Mouse (Mus musculus): ENCODE data around the gene Thap8.
"Not testable (repeated sequence)": the region's sequence is repeated elsewhere in the genome, so short reads cannot be mapped to it uniquely, and the experiment has no call there.

Thap8 gene

DNA sequence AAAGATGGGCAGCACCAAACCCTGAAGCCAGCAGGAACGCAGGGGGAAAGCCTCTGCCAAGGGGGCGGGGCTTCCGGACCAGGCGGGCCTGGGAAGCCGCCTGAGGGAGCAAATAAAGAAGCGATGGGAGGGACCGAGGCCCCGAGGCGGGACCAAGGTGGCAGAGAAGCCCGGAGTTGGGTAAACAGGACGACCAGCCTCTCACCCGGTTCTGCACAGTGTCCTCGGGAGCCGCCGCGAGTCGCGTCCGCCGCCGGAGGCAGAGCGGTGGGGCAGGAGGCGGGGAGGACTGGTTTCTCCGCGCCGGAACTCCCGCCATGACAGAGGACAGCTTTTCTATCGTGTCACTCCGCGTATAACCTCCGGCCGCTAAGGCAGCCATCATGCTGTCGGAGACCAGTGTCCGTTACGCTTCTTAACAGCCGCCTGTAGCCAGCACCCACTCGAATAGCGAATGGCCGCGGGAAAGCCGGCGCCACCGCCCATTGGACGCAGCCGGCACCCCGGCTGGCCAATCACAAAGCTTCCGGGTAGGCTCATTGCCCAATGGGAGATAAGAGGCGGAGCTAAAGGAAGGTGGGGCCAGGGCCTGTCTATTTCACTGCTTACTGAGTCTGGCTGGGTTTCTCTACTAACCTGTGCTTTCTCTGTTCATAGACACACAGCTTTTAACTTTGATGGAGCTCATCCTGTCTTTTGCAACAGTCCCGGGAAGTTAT is at the start of gene Thap8, which contains the start of gene Wdr62:
TSS of gene Thap8 (plus strand) at position 144 of the 719 bp plus-strand sequence.
TSS of gene Wdr62 (minus strand) at position 469 of the 719 bp plus-strand sequence.
- DNase-seq = peak; percentile 96

DNA sequence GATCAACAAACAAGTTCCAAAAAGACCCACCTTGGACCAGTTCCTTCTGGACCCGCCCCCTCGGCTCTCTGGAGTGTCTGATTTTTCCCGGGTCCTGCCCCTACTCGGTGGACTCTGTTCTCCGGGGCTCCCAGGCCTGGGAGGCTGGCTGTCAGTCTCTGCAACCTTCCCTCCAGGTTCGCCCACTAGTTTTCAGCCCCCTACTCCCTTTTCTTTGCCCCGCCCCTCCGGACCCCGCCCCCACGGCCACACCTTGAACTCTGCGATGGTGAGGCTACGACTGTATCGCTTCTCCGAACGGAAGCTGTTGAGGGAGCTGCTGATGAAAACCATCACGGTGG is 48.6 kb upstream of the Thap8 start:
- no peak for DNase-seq

DNA sequence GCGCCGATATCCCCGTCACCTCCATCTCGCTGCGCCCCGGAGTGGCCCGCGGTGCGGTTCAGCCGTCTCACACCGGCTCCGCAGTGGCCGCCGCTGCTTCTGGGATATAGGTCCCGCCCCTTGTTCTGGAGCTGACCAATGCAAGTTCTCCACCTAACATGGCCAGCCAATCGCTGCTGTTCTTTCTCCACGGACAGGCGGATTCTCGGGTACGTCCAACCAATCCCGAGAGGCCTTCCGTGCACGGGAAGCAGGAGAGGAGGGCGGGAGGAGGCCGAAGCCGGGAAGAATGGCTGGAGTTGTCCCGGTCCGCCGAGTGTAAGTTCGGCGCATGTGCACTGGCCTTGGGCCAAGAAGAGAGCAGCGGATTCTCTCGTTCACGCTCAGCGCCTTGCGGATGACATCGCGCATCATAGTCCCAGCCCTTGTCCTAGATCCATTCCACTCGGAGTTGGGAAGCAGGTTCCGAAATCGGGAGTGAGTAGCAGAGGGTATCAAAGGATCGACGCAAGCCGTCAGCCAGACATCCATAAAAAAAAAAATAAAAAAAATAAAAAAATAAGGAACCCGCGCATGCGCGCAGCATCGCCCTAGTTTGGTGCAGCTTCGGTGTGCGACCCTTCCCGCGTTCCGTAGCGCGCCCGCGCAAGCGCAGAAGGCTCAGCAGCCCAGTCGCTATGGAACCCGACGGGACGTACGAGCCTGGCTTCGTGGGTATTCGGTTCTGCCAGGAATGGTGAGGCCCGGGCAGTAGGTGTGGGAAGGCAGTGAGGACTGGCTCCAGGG is 48.0 kb upstream of the Thap8 start, which contains the start of the genes Polr2i and Tbcb:
TSS of gene Polr2i (plus strand) at position 280 of the 786 bp plus-strand sequence.
TSS of gene Tbcb (minus strand) at position 604 of the 786 bp plus-strand sequence.
- peak; percentile 98 for DNase-seq

DNA sequence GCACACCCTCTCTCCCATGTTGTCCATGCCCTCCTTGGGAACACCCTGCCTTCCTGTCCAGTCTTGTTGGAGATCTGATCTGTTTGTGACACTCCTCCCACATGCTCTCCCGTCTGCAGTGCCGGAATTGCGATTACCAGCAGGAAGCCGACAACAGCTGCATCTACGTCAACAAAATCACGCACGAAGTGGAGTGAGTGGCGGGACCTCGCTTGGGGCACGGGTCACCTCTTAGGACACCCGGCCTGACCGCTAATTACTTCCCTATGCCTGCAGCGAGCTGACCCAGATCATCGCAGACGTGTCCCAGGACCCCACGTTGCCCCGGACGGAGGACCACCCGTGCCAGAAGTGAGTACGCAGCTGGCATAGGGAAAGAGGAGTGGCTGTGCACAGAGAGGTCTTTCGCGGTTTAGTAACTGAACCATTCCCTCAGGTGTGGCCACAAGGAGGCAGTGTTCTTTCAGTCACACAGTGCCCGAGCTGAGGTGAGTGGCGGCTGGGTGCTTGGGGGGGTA is 47.2 kb upstream of the Thap8 start:
- peak; percentile 83 for DNase-seq

DNA sequence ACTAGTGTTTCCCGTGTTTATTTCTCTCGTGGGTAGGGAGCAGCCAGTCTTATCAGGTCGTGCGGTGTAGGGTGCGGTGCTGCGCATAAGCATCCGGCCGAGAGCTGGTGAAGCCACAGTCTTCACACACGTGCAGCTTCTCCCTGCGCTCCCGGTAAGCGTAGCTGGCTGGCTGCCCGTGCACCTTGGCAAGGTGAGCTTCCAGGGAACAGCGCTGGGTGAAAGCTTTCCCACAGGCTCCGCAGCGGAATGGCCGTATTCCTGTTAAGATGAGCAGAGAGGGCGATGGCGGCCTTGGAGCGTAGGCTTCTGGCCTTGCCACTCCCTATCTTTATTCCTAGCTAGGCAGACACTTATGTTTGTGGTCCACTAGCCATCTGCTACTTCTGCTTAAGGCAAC is 46.5 kb upstream of the Thap8 start:
- no peak for DNase-seq

DNA sequence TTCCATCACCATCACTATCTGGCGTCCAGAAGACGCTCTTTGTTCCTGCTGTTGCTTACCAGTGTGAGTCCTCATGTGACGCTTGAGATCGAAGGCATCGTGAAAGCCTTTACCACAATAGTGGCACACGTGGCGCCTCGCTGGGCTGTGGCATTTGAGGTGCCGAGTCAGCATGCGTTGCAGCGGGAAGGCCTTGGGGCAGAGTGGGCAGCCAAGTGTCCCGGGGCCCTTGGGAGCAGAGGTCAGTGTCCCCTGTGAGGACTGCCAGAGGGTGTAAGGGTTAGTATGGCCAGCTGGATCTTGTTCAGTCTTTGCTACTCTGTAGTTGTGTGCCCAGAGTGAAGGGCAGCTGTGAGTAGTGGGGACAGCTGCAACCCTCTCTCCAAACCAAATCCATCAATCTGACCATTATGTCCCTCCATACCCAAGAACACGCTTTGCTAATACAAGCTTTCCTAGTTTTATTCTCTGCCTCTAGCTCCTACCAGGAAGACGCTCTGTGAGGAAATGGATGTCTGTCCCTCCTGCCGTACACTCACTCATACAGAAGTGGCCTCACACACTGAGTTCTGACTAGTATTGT is 45.5 kb upstream of the Thap8 start:
- DNase-seq = peak; percentile 29

DNA sequence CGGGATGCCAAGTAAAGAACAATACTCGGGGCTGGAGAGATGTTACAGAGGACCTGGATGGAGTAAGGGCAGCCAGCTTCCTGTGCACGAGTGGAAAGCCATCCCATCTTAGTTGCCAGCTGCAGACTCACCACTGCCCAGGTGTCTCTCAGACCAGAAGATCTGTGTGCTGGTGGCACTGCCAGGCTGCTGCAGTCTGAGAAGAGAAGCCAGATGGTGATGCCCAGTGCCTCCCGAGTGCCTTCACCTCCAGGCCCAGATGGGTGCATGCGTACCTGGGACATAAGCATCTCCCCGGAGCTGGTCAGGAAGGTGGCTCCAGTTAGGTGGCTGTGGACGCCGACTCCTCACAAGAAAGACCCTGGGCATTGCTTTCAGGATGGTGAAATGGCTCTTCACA is 44.8 kb upstream of the Thap8 start:
- DNase-seq = no peak

DNA sequence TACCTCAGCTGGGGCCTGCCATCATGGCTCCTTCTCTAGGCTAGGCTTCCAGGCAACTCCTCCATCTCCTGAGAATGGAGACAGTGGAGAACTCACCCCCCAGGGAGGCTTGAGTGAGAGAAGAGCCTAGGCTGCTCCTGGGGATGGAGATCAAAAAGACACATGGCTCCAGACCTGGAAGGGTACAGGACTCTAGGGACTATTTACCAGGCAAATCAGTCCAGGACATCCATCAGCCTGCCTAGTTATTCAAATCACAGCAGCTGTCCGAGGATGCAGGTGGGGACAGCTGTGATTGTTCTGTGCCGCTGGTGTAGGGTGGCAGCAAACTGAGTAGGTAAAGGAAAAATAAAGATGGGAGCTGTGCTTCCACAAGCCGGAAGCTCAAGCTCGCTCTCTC is 44.3 kb upstream of the Thap8 start, which contains the start of gene Ovol3:
TSS of gene Ovol3 (minus strand) at position 101 of the 400 bp plus-strand sequence.
- DNase-seq = no peak

DNA sequence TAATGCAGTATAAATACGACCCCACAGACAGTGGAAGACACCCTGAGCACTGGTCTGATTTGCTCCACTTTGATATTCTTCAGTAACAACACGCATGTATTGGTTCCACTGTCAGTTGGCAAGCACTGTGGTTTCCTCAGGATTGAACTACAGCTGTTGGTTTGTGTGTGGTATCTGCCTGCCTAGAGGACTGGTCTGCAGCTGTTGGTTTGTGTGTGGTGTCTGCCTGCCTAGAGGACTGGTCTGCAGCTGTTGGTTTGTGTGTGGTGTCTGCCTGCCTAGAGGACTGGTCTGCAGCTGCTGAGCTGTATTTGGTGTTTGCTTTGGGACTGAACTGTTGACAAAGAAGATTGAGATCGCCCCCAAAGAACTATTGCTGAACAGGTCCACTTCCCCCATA is 42.5 kb upstream of the Thap8 start:
- not testable (repeated sequence) for DNase-seq

DNA sequence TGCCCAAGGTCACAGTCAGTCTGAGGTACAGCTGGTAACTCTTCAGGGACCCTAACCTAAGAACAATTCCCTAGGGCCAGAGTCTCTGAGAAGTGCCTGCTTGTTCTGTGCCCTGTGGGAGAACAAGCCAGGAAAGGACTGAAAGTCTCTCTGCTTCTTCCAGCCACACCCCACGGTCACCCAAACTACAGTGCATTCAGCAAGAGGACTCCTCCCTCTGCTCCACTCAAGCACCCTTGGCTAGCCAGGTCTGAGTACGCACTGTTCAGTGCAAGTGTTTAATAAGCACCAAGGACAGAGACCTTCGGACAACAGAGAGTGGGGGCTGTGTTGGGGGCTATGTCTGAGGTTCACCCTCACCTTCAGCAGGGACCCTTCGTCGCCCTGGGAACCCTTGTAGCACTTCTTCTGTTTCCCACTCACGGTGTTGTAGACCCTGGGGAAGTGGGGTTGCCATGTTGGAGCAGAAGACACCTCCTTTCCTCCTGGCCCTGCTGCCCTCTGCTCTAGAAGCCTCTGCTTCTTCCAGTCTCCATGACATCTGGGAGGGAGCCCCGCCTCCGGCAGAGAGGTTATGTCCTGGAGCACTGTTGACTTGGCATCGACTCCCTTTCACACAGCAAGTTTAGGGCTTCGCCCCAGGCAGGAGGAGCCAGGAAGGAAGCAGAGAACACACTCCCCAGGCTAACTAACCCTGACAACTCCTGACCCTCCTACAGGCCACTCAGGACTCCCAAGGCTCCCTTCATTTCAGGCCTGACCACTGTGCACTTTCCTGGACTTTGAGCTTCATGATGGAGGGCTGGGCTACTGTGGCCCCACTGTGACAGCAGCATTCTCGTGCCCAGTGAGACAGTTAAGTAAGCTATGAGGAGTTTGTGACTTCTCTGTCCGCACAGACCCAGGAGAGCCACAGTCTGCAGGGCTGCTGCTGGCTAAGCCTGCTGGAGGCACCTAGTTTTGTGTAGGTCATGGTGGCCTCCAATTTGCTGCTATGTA is 27.6 kb upstream of the Thap8 start:
- DNase-seq = peak; percentile 77

DNA sequence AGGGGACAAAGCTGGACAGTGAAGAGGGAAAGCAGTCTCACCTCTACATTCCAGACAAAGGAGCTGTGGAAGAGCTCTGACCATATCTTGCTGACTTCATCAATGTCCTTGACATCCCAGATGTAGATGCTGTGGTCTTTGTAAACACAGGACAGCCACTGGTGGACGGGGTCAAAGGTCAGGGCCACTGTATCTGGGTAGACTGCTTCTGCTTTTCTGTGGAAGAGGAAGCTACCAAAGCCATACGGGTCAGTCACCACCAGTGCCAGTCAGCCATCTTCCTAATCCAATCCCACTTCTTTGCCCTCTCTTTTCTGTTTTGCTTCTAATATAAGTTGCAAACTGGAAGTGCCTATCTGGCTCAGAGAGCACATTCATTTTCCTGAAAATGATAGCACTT is 14.9 kb upstream of the Thap8 start:
- peak; percentile 30 for DNase-seq

DNA sequence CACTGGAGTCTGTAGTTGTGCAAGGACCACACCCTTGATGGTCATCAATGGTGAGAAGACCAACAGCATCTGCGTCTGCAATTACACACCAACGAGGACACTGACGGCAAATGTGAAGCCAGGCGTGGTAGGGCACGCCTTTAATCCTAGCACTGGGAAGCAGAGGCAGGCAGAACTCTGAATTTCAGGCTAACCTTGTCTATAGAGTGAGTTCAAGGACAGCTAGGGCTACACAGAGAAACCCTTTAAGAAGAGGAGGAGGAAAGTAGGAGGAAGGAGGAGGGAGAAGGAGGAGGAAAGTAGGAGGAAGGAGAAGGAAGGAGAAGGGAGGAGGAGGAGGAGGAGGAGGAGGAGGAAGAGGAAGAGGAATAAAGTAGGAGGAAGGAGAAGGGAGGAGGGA is 14.4 kb upstream of the Thap8 start:
- DNase-seq = no peak

DNA sequence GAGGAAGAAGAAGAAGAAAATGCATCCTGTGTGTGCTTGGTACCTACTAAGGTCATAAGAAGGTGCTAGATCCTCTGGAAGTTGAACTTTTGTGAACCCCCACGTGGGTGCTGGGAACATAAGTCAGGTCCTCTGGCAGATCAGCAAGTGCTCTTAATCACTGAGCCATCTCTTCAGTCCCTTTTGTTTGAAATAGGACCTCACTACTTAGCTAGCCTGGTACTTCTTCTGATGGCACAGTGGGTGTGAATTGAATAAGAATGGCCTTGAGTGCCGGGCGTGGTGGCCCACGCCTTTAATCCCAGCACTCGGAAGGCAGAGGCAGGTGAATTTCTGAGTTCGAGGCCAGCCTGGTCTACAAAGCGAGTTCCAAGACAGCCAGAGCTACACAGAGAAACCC is 14.0 kb upstream of the Thap8 start:
- DNase-seq = no peak

DNA sequence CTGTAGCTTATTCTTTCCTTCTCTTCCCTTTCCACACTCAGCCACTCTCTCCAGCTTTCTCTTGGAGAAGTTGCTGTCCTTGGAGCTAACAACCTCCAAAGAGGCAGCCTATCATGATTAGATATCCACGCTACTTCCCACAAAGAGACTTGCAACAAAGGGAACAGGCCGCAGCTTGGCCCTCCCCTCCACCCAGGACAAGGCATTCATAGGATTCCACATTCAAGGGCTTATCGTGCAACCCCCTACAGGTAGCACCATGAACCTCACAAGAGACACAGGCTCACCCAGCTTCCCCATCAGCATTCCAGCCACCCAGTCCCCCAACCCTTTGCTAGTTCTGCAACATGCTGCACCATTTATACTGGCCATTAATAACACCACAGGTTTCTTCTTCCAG is 13.1 kb upstream of the Thap8 start:
- DNase-seq = no peak

DNA sequence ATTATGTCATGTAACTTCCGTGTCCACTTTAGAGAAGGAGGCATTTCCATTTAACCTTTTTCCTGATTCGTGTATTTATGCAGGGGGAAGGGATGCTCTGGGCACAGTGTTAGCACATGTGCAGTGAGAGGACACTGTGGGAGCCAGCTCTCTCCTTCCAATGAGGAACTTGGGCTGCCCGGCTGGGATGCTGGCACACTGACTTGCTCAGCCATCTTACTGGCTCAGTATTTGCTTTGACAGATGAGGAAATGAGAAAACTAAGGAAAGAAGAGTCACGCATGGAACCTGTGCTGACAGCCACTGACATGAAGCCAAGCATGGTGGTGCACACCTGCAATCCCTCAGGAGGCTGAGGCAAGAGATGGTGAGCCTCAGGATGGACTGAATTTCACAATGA is 10.3 kb upstream of the Thap8 start:
- no peak for DNase-seq

DNA sequence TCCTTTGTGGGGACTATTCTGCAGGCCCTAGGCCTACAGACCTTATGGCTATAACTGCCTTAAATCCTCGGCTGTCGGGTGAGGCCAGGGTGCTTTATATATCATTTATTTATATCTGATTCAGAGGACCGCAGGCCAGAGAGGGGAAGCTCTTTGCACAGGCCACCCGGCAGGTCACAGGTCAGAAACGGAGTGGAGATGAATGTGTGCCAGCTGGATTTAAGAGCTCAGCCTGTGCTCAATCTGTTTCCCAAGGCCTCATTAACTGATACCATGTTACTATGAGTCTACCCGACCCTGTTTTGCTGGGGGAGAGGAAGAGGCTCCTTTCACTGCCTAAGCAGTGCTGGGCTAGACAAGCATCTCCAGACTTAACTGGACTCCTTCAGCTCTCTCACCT is 5.5 kb upstream of the Thap8 start:
- peak; percentile 40 for DNase-seq

DNA sequence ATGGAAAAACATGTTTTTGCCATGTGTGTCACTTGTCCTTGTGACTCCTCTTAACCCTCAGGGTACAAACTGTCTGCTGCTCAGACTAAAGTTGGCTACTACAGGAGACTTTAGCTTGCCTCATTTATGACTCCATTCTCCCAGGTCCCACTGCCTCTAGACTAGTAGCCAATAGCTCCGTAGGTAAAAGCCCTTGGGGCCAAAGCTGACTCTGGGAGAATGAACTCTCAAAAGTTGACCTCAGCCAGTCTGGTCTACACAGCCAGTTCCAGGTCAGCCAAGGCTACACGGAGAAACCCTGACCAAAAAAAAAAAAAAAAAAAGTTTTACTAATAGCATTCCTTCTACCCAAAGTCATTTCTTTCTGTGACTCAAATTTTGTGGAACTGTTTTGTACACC is 983 bp upstream of the Thap8 start:
- no peak for DNase-seq

DNA sequence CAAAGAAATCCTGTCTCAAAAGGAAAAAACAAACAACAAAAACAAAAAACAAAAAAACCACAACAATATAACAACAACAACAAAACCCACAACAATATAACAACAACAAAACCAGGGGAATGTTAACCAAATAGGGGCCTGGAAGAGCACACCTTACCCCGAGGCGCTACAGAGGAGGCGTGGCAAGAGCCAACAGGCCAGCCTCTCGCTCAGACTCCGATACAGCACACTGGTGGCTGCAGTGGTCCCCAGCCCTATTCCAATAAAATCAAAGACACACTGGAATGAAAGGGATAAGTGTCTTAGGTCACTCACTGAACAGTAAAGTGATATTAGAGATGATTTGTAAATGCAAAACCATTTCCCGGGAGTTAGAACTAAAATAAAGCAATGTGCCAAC is 358 bp upstream of the Thap8 start:
- DNase-seq = no peak

DNA sequence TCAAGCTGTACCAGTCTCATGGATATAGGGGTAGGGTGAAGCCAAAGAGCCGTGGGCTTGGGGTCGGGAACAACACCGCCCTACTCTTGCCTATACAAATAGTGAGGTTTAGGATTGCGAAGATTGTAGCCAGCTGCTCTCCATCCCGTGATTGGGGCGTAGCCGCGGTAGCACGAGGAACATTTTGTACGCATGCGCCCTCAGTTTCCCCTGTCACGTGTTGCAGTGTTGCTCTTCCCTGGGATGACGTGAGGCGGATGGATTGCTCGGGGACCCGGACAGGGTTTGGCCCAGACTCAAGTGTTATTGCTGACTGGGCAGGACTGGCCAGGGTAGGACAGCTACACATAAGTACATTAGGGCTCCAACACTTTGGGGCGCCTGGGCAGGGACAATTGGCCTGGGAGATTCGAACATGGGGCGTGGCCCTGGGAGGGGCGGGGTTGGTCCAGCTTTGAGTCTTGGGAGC is 810 bp downstream of the Thap8 start:
- peak; percentile 94 for DNase-seq

DNA sequence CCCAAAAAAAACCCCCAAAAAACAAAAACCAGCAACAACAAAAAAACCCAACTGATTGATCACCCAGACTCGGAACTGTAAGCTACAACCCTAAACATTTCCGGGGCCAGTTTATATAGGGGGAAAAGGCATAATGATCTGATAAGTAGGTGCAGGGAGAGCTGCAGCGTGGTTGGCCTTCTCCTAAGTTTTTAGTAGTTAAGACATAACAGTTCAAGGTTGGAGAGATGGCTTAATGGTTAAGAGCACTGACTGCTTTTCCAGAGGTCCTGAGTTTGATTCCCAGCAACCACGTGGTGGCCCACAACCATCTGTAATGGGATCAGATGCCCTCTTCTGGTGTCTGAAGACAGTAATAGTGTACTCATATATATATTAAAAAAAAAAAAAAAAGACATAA is 1.6 kb downstream of the Thap8 start:
- no peak for DNase-seq

DNA sequence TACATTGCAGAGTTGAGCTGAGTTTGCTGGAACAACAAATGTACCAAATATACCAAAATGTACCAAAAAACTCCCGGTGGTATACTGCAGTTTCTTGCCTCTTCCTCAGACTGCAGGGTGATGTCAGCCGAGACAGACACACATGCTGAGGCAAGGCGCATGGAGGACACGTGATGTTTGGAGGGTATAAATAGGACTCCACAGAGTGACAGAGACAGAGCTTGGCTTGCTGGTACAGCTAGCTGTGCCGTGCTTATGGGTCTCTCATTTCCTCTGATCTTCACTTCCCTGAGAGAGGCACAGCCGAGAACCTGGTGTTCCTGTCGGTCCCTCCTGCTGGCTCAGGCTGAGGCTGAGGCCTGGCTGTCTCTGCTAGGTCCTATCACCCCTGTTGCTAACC is 2.8 kb downstream of the Thap8 start:
- no peak for DNase-seq
